Mouse (Mus musculus) myocyte (in vitro differentiated cells): ENCODE measurements around the gene Tet3.

Experiments
- CEBPB ChIP-seq: IDR thresholded peaks from 2 replicates; pipeline ENCODE4 v1.6.1; 2011; ENCODE audit warnings: mild to moderate bottlenecking, moderate library complexity; ENCODE audit not compliant: poor library complexity, insufficient read depth, severe bottlenecking
- MYOD1 ChIP-seq, 3 experiments: IDR thresholded peaks; one replicate each; pipeline ENCODE4 v1.6.1; 2011; ENCODE audit warnings: control low read depth in 2 of 3, low read depth in 2 of 3, mild to moderate bottlenecking in 2 of 3, moderate library complexity in 1 of 3; ENCODE audit not compliant: insufficient read length in 2 of 3, control insufficient read depth in 1 of 3
- POLR2A ChIP-seq: IDR thresholded peaks from one replicate; pipeline ENCODE4 v1.6.1; 2011; ENCODE audit warnings: low read depth, mild to moderate bottlenecking, control low read depth, moderate library complexity; ENCODE audit not compliant: insufficient read length
- REST ChIP-seq: IDR thresholded peaks from one replicate; pipeline ENCODE4 v1.6.1; 2011; ENCODE audit warnings: mild to moderate bottlenecking, control low read depth, moderate library complexity; ENCODE audit not compliant: insufficient read depth, insufficient read length
- USF1 ChIP-seq: IDR thresholded peaks from one replicate; pipeline ENCODE4 v1.6.1; 2011; ENCODE audit warnings: low read depth, mild to moderate bottlenecking, control low read depth, moderate library complexity

- no peak for TF ChIP-seq REST
- TF ChIP-seq USF1: no peak
- TF ChIP-seq POLR2A: no peak
- TF ChIP-seq MYOD1 (IDR thresholded peaks at IDR 0.05; ENCODE audit: control insufficient read depth in 1 of 3, insufficient read length in 2 of 3, low read depth in 2 of 3): no peak
- TF ChIP-seq CEBPB: no peak
These were observed 110.0 kb downstream of the Tet3 start, which contains the start of gene Bola3 for GRCm38 (mm10) chr6:83348873-83349272.
